Mouse (Mus musculus) heart, embryonic 14.5 days (tissue): ENCODE measurements around the gene Irf1. TPM values are rescaled to one million over a fixed set of nuclear protein-coding genes. Genes with fewer than 3 reads are reported as not detected.

ENCODE experiments used
- ATAC-seq: fragments of 200-750 bp; cut with Nextera tagmentation; 2 replicates; pipeline ENCODE4 v1.8.0; 2017; ENCODE audit warnings: low read depth, moderate TSS enrichment; ENCODE audit not compliant: insufficient number of reproducible peaks, insufficient read depth, low FRiP score
- H3K27ac ChIP-seq, 2 experiments: fragments of 200-500 bp in 1 of 2; fragments of 300-500 bp in 1 of 2; sonication (generic) in 1 of 2; replicated peaks in 1 of 2; 2 replicates each; pipeline ENCODE4 v1.5.1; 2012 to 2014; ENCODE audit warnings: low read depth in 2 of 2, low read length in 2 of 2, control low read depth in 1 of 2, mild to moderate bottlenecking in 1 of 2, mixed read lengths in 1 of 2; ENCODE audit not compliant: control insufficient read depth in 1 of 2, insufficient read depth in 1 of 2
- H3K27me3 ChIP-seq: fragments of 300-500 bp; sonication (generic); 2 replicates; pipeline ENCODE4 v1.6.1; 2014; ENCODE audit warnings: mild to moderate bottlenecking, low read length, control low read depth; ENCODE audit not compliant: control insufficient read depth, insufficient read depth
- H3K36me3 ChIP-seq: fragments of 300-500 bp; sonication (generic); 2 replicates; pipeline ENCODE4 v1.6.1; 2014; ENCODE audit warnings: mild to moderate bottlenecking, control low read depth, low read length, mixed read lengths; ENCODE audit not compliant: control insufficient read depth, insufficient read depth
- H3K4me1 ChIP-seq, 2 experiments: fragments of 200-500 bp in 1 of 2; fragments of 300-500 bp in 1 of 2; sonication (generic) in 1 of 2; 2 replicates each; pipeline ENCODE4 v1.6.1; 2012 to 2014; ENCODE audit warnings: low read length in 2 of 2, control low read depth in 1 of 2, mixed read lengths in 1 of 2; ENCODE audit not compliant: control insufficient read depth in 2 of 2, insufficient read depth in 2 of 2
- H3K4me2 ChIP-seq: fragments of 300-500 bp; sonication (generic); 2 replicates; pipeline ENCODE4 v1.6.1; 2014; ENCODE audit warnings: mild to moderate bottlenecking, low read length
- H3K4me3 ChIP-seq, 2 experiments: fragments of 200-500 bp in 1 of 2; fragments of 300-500 bp in 1 of 2; sonication (generic) in 1 of 2; 2 replicates each; pipeline ENCODE4 v1.5.1; 2012 to 2014; ENCODE audit warnings: low read length in 2 of 2, mild to moderate bottlenecking in 2 of 2, control low read depth in 1 of 2, low read depth in 1 of 2, moderate library complexity in 1 of 2; ENCODE audit not compliant: control insufficient read depth in 1 of 2, insufficient read depth in 1 of 2
- H3K9ac ChIP-seq: fragments of 300-500 bp; sonication (generic); 2 replicates; pipeline ENCODE4 v1.6.1; 2014; ENCODE audit warnings: mild to moderate bottlenecking, low read length
- H3K9me3 ChIP-seq: fragments of 300-500 bp; sonication (generic); 2 replicates; pipeline ENCODE4 v1.6.1; 2016; ENCODE audit warnings: low read length, control low read depth; ENCODE audit not compliant: control insufficient read depth
- WGBS: fragments of 180-500 bp; shearing (Covaris S2); extraction: QIAGEN DNeasy Blood & Tissue Kit; methylation state at CpG from one replicate; pipeline ENCODE4 v1.1.7; 2014; 5-methylcytosine and 5-hydroxymethylcytosine counted together
- polyA plus RNA-seq: library from polyadenylated mRNA; unstranded; fragments of >200 nt; fragmentation: Nextera tagmentation; extraction: Ambion mirVana; gene quantifications from 2 replicates; pipeline ENCODE4 v1.2.1, GENCODE M21; 2014

Irf1 gene
- polyA plus RNA-seq, 1 experiment from 2014 or later = 9.3 TPM

DNA sequence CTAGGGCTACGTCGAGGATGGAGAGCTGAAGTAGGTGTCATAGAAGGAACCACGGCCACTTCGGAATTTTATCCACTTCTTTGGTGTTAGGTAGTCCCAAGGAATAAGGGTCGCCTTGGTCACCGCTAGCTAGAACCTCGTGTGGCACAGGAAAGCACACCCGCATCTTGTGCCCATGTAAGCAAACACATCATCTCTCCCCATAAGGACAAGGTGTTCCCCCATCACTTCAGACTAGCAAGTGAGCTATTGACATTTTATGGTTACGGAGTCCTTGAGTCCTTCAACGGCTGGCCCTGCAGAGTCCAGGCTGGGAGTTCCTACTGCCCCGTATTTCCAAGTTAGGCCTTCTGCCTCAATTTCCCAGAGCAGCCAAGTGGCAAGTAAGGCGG lies 633 bp upstream of the Irf1 start:
- Histone ChIP-seq H3K27ac (0 out of 4 replicates have a peak overlapping the region, but pooled peaks have one; percentile 20 to 24), H3K27me3 (no peaks in the 10 kb centered on the region), H3K9me3 (no peaks in the 10 kb centered on the region), H3K4me3 (peak overlapping the region; percentile 87 to 89; a peak in 3 of 4 replicates), H3K4me1 (peaks cover 9 to 11% of the 10 kb centered on the region in 2 experiments; a peak in 3 of 4 replicates), H3K36me3 (peaks cover 15% of the 10 kb centered on the region), H3K4me2 (peak overlapping the region; percentile 84), H3K9ac (peak overlapping the region; percentile 82)
- WGBS = 43% methylated on average over 12 of the region's 12 CpGs
- no peak for ATAC-seq

- peaks cover 3 to 6% of the 10 kb centered on the region in 2 experiments; a peak in 3 of 4 replicates for H3K4me1 ChIP-seq
- no peaks in the 10 kb centered on the region for H3K9me3 ChIP-seq
- peak; percentile 69 for ATAC-seq
- peaks cover 26% of the 10 kb centered on the region for H3K36me3 ChIP-seq
- H3K9ac ChIP-seq = peak overlapping the region; percentile 82
- H3K27ac ChIP-seq = peak overlapping the region; percentile 73 to 76
- H3K4me3 ChIP-seq = peak overlapping the region; percentile 87 to 89
- peak overlapping the region; percentile 84 for H3K4me2 ChIP-seq
- no peaks in the 10 kb centered on the region for H3K27me3 ChIP-seq
- WGBS = under 1% methylated on average over 53 of the region's 75 CpGs
Measured at GRCm38 (mm10) chr11:53770125-53770791, 444 bp downstream of the Irf1 start.

GRCm38 (mm10) chr11:53771001-53771744 lies 1.4 kb downstream of the Irf1 start:
- 82% methylated on average over 11 of the region's 11 CpGs for WGBS
- H3K4me1 ChIP-seq = peaks cover 3 to 6% of the 10 kb centered on the region in 2 experiments; a peak in 3 of 4 replicates
- H3K4me3 ChIP-seq = peak overlapping the region in 1 of 2 experiments; percentile 87; a peak in 3 of 4 replicates
- peak overlapping the region; percentile 82 for H3K9ac ChIP-seq
- no peaks in the 10 kb centered on the region for H3K9me3 ChIP-seq
- peak overlapping the region; percentile 84 for H3K4me2 ChIP-seq
- no peaks in the 10 kb centered on the region for H3K27me3 ChIP-seq
- peaks cover 34% of the 10 kb centered on the region for H3K36me3 ChIP-seq
- H3K27ac ChIP-seq = no peak overlapping the region
- no peak for ATAC-seq

DNA sequence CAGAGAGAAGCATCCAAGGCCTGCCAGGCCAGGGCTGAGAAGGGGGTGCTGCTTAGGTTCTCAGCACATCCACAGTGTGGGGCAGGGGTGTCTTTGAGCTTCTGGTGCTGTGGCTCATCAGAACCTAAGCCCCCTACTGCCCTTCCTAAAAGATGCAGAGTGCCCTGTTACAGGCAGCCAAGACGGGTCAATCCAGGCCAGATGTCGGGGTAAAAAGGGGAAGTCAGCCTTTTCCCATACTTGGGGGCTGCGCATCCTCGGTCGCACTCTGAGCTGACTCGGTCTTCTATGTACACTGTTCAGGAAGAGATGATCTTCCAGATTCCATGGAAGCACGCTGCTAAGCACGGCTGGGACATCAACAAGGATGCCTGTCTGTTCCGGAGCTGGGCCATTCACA lies 2.7 kb downstream of the Irf1 start:
- 84% methylated on average over 9 of the region's 9 CpGs for WGBS
- Histone ChIP-seq H3K9ac (no peak overlapping the region), H3K4me3 (no peak overlapping the region), H3K36me3 (peaks cover 48% of the 10 kb centered on the region), H3K4me2 (no peak overlapping the region), H3K9me3 (no peaks in the 10 kb centered on the region), H3K27ac (no peak overlapping the region), H3K27me3 (no peaks in the 10 kb centered on the region), H3K4me1 (peaks cover 3 to 6% of the 10 kb centered on the region in 2 experiments; a peak in 3 of 4 replicates)
- ATAC-seq = no peak

GRCm38 (mm10) chr11:53773087-53773486 lies 3.3 kb downstream of the Irf1 start, which contains the start of gene Gm17334:
Gm17334 (minus strand) TSS chr11:53773187.
- no peak within 1 kb of the TSS for H3K9ac ChIP-seq
- no peak within 1 kb of the TSS for H3K4me2 ChIP-seq
- H3K9me3 ChIP-seq = no peaks in the 10 kb centered on the region
- H3K4me1 ChIP-seq = peaks cover 3 to 6% of the 10 kb centered on the region in 2 experiments; a peak in 3 of 4 replicates
- no peaks in the 10 kb centered on the region for H3K27me3 ChIP-seq
- H3K36me3 ChIP-seq = peaks cover 52% of the 10 kb centered on the region
- H3K27ac ChIP-seq = no peak within 1 kb of the TSS
- WGBS = 74% methylated on average over 5 of the region's 5 CpGs
- ATAC-seq = no peak
- no peak within 1 kb of the TSS for H3K4me3 ChIP-seq

DNA sequence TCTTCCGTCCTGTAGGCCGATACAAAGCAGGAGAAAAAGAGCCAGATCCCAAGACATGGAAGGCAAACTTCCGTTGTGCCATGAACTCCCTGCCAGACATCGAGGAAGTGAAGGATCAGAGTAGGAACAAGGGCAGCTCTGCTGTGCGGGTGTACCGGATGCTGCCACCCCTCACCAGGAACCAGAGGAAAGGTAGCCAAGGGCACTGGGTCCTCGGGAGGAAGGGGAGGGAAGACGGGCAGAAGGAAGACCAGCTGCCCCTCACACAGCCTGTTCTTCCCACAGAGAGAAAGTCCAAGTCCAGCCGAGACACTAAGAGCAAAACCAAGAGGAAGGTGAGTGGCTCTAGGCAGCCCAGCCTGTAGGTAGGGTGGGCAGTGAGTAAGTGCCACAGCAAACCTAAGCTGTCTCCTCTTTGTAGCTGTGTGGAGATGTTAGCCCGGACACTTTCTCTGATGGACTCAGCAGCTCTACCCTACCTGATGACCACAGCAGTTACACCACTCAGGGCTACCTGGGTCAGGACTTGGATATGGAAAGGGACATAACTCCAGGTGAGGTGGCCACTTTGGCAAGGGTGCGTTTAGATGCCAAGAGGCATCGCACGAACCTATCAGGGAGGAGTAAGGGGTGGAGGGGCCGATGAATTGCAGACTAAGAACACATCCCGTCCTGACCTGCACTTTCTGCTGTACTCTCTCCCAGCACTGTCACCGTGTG lies 4.0 kb downstream of the Irf1 start:
- Histone ChIP-seq H3K9ac (no peak overlapping the region), H3K36me3 (peaks cover 56% of the 10 kb centered on the region), H3K4me3 (no peak overlapping the region), H3K27me3 (no peaks in the 10 kb centered on the region), H3K27ac (no peak overlapping the region), H3K4me1 (peaks cover 3 to 6% of the 10 kb centered on the region in 2 experiments; a peak in 3 of 4 replicates), H3K9me3 (no peaks in the 10 kb centered on the region), H3K4me2 (no peak overlapping the region)
- 87% methylated on average over 16 of the region's 16 CpGs for WGBS
- no peak for ATAC-seq

DNA sequence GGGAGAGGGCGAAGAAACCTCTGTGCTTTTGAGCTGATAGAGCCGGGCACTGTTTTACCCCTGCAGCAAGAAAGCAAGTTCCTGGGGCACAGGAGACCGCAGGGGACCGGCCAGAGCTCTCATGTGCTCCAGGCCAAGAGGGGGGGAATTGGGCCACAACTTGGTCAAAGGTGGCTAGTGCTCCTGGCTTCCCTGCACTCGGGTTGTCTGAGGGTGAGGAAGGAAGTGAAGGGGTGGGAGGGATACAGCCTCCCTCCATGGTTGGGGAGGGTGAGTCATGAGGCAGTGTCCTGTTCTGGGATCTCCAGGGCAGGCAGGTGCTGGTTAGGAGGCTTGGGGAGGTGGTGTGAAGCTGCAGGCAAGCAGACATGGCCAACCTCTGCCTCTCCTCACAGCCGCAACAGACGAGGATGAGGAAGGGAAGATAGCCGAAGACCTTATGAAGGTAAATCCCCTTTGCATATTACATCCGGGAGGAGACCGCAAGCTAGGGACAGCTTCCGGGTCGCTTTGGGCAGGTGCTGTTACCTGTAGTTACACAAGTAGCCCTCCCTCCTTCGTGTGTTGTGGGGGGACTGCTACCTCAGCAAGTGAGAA lies 4.9 kb downstream of the Irf1 start:
- Histone ChIP-seq H3K9me3 (no peaks in the 10 kb centered on the region), H3K9ac (no peak overlapping the region), H3K4me1 (peaks cover 0 to 6% of the 10 kb centered on the region in 2 experiments; a peak in 1 of 4 replicates), H3K27me3 (no peaks in the 10 kb centered on the region), H3K4me3 (no peak overlapping the region), H3K27ac (no peak overlapping the region), H3K4me2 (no peak overlapping the region), H3K36me3 (peaks cover 56% of the 10 kb centered on the region)
- ATAC-seq = no peak
- 86% methylated on average over 13 of the region's 13 CpGs for WGBS
